Mouse (Mus musculus) lung, postnatal 0 days (tissue): ENCODE measurements around the gene Agbl4. TPM values are rescaled to one million over a fixed set of nuclear protein-coding genes. Genes with fewer than 3 reads are reported as not detected.

ENCODE experiments used
- ATAC-seq: fragments of 200-750 bp; cut with Nextera tagmentation; 2 replicates; pipeline ENCODE4 v1.8.0; 2017; ENCODE audit warnings: moderate library complexity
- DNase-seq: peaks from one replicate; pipeline ENCODE4 v3.0.0-alpha.2; 2016; ENCODE audit warnings: low spot score
- H3K27ac ChIP-seq: fragments of 300-500 bp; sonication (generic); 2 replicates; pipeline ENCODE4 v1.5.1; 2014; ENCODE audit warnings: antibody characterized with exemption, mild to moderate bottlenecking, low read length, mixed read lengths
- H3K27me3 ChIP-seq: fragments of 300-500 bp; sonication (generic); replicated peaks from 2 replicates; pipeline ENCODE4 v1.6.1; 2014; ENCODE audit warnings: low read length, mixed read lengths; ENCODE audit not compliant: insufficient read depth
- H3K36me3 ChIP-seq: fragments of 300-500 bp; sonication (generic); 2 replicates; pipeline ENCODE4 v1.6.1; 2014; ENCODE audit warnings: low read length, mixed read lengths; ENCODE audit not compliant: insufficient read depth
- H3K4me1 ChIP-seq: fragments of 300-500 bp; sonication (generic); 2 replicates; pipeline ENCODE4 v1.6.1; 2014; ENCODE audit warnings: antibody characterized with exemption, low read depth, low read length, mixed read lengths; ENCODE audit not compliant: insufficient read depth
- H3K4me2 ChIP-seq: fragments of 300-500 bp; sonication (generic); replicated peaks from 2 replicates; pipeline ENCODE4 v1.6.1; 2014; ENCODE audit warnings: low read depth, mild to moderate bottlenecking, low read length, moderate library complexity, mixed read lengths
- H3K4me3 ChIP-seq: fragments of 300-500 bp; sonication (generic); 2 replicates; pipeline ENCODE4 v1.5.1; 2014; ENCODE audit warnings: low read depth, low read length
- H3K9ac ChIP-seq: fragments of 300-500 bp; sonication (generic); replicated peaks from 2 replicates; pipeline ENCODE4 v1.6.1; 2014; ENCODE audit warnings: low read depth, mild to moderate bottlenecking
- H3K9me3 ChIP-seq: fragments of 300-500 bp; sonication (generic); 2 replicates; pipeline ENCODE4 v1.6.1; 2016; ENCODE audit warnings: low read length, mixed read lengths
- CTCF ChIP-seq: IDR thresholded peaks from 2 replicates; pipeline ENCODE4 v1.5.1; 2016; ENCODE audit warnings: antibody characterized with exemption, mild to moderate bottlenecking
- EP300 ChIP-seq: IDR thresholded peaks from 2 replicates; pipeline ENCODE4 v1.6.1; 2016; ENCODE audit warnings: antibody characterized with exemption, mild to moderate bottlenecking, control low read depth
- WGBS: fragments of 180-500 bp; shearing (Covaris S2); extraction: QIAGEN DNeasy Blood & Tissue Kit; methylation state at CpG from one replicate; pipeline ENCODE4 v1.1.7; 2014; 5-methylcytosine and 5-hydroxymethylcytosine counted together
- polyA plus RNA-seq: library from polyadenylated mRNA; unstranded; fragments of >200 nt; fragmentation: Nextera tagmentation; extraction: Ambion mirVana; gene quantifications from 2 replicates; pipeline ENCODE4 v1.2.1, GENCODE M21; 2015

Agbl4 gene
- polyA plus RNA-seq, 1 experiment from 2014 or later, result 0.50 TPM

GRCm38 (mm10) chr4:111455621-111456020 is 1058.2 kb downstream of the Agbl4 start:
- WGBS, result 86% methylated on average over 5 of the region's 5 CpGs
- Histone ChIP-seq H3K9me3 (no peaks in the 10 kb centered on the region), H3K4me3 (no peak overlapping the region), H3K27me3 (no peaks in the 10 kb centered on the region), H3K4me1 (no peaks in the 10 kb centered on the region), H3K9ac (no peak overlapping the region), H3K4me2 (no peak overlapping the region), H3K27ac (no peak overlapping the region), H3K36me3 (0 out of 2 replicates have a peak, but pooled peaks cover 5% of the 10 kb centered on the region)
- no peak for TF ChIP-seq CTCF
- TF ChIP-seq EP300, result no peak
- no peak for ATAC-seq
- DNase-seq, result no peak

GRCm38 (mm10) chr4:111457568-111457967 is 1060.1 kb downstream of the Agbl4 start:
- no peak for ATAC-seq
- Histone ChIP-seq H3K9ac (no peak overlapping the region), H3K4me2 (no peak overlapping the region), H3K4me1 (no peaks in the 10 kb centered on the region), H3K9me3 (no peaks in the 10 kb centered on the region), H3K27ac (no peak overlapping the region), H3K4me3 (no peak overlapping the region), H3K27me3 (no peaks in the 10 kb centered on the region), H3K36me3 (0 out of 2 replicates have a peak, but pooled peaks cover 5% of the 10 kb centered on the region)
- TF ChIP-seq EP300 (no peak), CTCF (no peak)
- DNase-seq, result no peak
- WGBS, result 84% methylated on average over 5 of the region's 5 CpGs

- Histone ChIP-seq H3K27me3 (no peaks in the 10 kb centered on the region), H3K27ac (no peak overlapping the region), H3K9me3 (no peaks in the 10 kb centered on the region), H3K4me3 (no peak overlapping the region), H3K4me2 (no peak overlapping the region), H3K4me1 (no peaks in the 10 kb centered on the region), H3K36me3 (no peaks in the 10 kb centered on the region), H3K9ac (no peak overlapping the region)
- ATAC-seq (peak; percentile 46; the same call in 1 of the 2 replicates), DNase-seq (peak; percentile 59)
- WGBS, result 52% methylated on average over 2 of the region's 2 CpGs
- TF ChIP-seq EP300 (no peak), CTCF (no peak)
These were observed 1069.9 kb downstream of the Agbl4 start for GRCm38 (mm10) chr4:111467293-111467773.

GRCm38 (mm10) chr4:111467796-111468195 is 1070.3 kb downstream of the Agbl4 start:
- WGBS, result 77% methylated on average over 4 of the region's 4 CpGs
- no peak for TF ChIP-seq CTCF
- TF ChIP-seq EP300, result no peak

GRCm38 (mm10) chr4:111469847-111470246 is 1072.4 kb downstream of the Agbl4 start:
- Histone ChIP-seq H3K4me1 (no peaks in the 10 kb centered on the region), H3K27me3 (no peaks in the 10 kb centered on the region), H3K36me3 (no peaks in the 10 kb centered on the region), H3K4me2 (no peak overlapping the region), H3K27ac (no peak overlapping the region), H3K9ac (no peak overlapping the region), H3K9me3 (no peaks in the 10 kb centered on the region), H3K4me3 (no peak overlapping the region)
- 71% methylated on average over 2 of the region's 2 CpGs for WGBS
- no peak for TF ChIP-seq CTCF
- TF ChIP-seq EP300, result no peak
- ATAC-seq, result no peak
- no peak for DNase-seq

More at GRCm38 (mm10) chr4:111467796-111468195, 1070.3 kb downstream of the Agbl4 start:
- Histone ChIP-seq H3K36me3 (no peaks in the 10 kb centered on the region), H3K27ac (no peak overlapping the region), H3K4me1 (no peaks in the 10 kb centered on the region), H3K4me3 (no peak overlapping the region), H3K4me2 (no peak overlapping the region), H3K9me3 (no peaks in the 10 kb centered on the region), H3K9ac (no peak overlapping the region), H3K27me3 (no peaks in the 10 kb centered on the region)
- DNase-seq, result no peak
- ATAC-seq, result no peak

- Histone ChIP-seq H3K9ac (no peak overlapping the region), H3K4me2 (no peak overlapping the region), H3K27me3 (no peaks in the 10 kb centered on the region), H3K36me3 (no peaks in the 10 kb centered on the region), H3K4me1 (no peaks in the 10 kb centered on the region), H3K9me3 (no peaks in the 10 kb centered on the region), H3K27ac (no peak overlapping the region), H3K4me3 (no peak overlapping the region)
- ATAC-seq (no peak), DNase-seq (no peak)
- 59% methylated on average over 3 of the region's 3 CpGs for WGBS
- TF ChIP-seq CTCF, result no peak
- TF ChIP-seq EP300, result no peak
These were observed 1074.3 kb downstream of the Agbl4 start for GRCm38 (mm10) chr4:111471726-111472125.

GRCm38 (mm10) chr4:111472511-111472910 is 1075.0 kb downstream of the Agbl4 start:
- TF ChIP-seq EP300 (no peak), CTCF (no peak)
- H3K4me2 ChIP-seq, result no peak overlapping the region
- H3K9ac ChIP-seq, result no peak overlapping the region
- H3K4me3 ChIP-seq, result no peak overlapping the region
- DNase-seq (no peak), ATAC-seq (no peak)
- no peaks in the 10 kb centered on the region for H3K4me1 ChIP-seq
- 69% methylated on average over 3 of the region's 3 CpGs for WGBS
- H3K27ac ChIP-seq, result no peak overlapping the region
- H3K36me3 ChIP-seq, result no peaks in the 10 kb centered on the region
- no peaks in the 10 kb centered on the region for H3K27me3 ChIP-seq
- H3K9me3 ChIP-seq, result no peaks in the 10 kb centered on the region
